Mouse (Mus musculus): ENCODE data around the gene Nr2f1. TPM values are rescaled to one million over a fixed set of nuclear protein-coding genes. Genes with fewer than 3 reads are reported as not detected.

The Nr2f1 gene
- total RNA-seq, 2 experiments from 2014 or later = 0.64 to 0.83 TPM

- DNase-seq (ENCODE audit: low spot score) = no peak
These were observed 850 bp upstream of the Nr2f1 start for GRCm38 (mm10) chr13:78200407-78200806.

- no peak for DNase-seq (ENCODE audit: low spot score)
These were observed 501 bp downstream of the Nr2f1 start for GRCm38 (mm10) chr13:78198871-78199641.

GRCm38 (mm10) chr13:78198391-78198870, 1.1 kb downstream of the Nr2f1 start:
- no peak for DNase-seq (ENCODE audit: low spot score)

GRCm38 (mm10) chr13:78197819-78198390, 1.7 kb downstream of the Nr2f1 start:
- DNase-seq (ENCODE audit: low spot score) = no peak

- DNase-seq (ENCODE audit: low spot score) = no peak
These were observed 2.2 kb downstream of the Nr2f1 start for GRCm38 (mm10) chr13:78197286-78197818.

- DNase-seq (ENCODE audit: low spot score) = no peak
These were observed 3.2 kb downstream of the Nr2f1 start for GRCm38 (mm10) chr13:78196236-78196796.

GRCm38 (mm10) chr13:78195601-78196115, 3.9 kb downstream of the Nr2f1 start:
- no peak for DNase-seq (ENCODE audit: low spot score)

GRCm38 (mm10) chr13:78194850-78195600, 4.5 kb downstream of the Nr2f1 start:
- no peak for DNase-seq (ENCODE audit: low spot score)

GRCm38 (mm10) chr13:78194135-78194849, 5.3 kb downstream of the Nr2f1 start:
- no peak for DNase-seq (ENCODE audit: low spot score)

- no peak for DNase-seq (ENCODE audit: low spot score)
These were observed 6.3 kb downstream of the Nr2f1 start for GRCm38 (mm10) chr13:78193211-78193610.

- no peak for DNase-seq (ENCODE audit: low spot score)
These were observed 10.0 kb downstream of the Nr2f1 start for GRCm38 (mm10) chr13:78189586-78189985.

GRCm38 (mm10) chr13:78187833-78188232, 11.7 kb downstream of the Nr2f1 start:
- DNase-seq (ENCODE audit: low spot score) = no peak

- DNase-seq (ENCODE audit: low spot score) = no peak
These were observed 13.1 kb downstream of the Nr2f1 start for GRCm38 (mm10) chr13:78186340-78186946.

GRCm38 (mm10) chr13:78184786-78185466, 14.6 kb downstream of the Nr2f1 start:
- DNase-seq (ENCODE audit: low spot score) = no peak

GRCm38 (mm10) chr13:78183986-78184385, 15.6 kb downstream of the Nr2f1 start:
- no peak for DNase-seq (ENCODE audit: low spot score)

GRCm38 (mm10) chr13:78183004-78183403, 16.6 kb downstream of the Nr2f1 start:
- DNase-seq (ENCODE audit: low spot score) = no peak

- no peak for DNase-seq (ENCODE audit: low spot score)
These were observed 17.5 kb downstream of the Nr2f1 start for GRCm38 (mm10) chr13:78181930-78182558.

- DNase-seq (ENCODE audit: low spot score) = no peak
These were observed 18.3 kb downstream of the Nr2f1 start for GRCm38 (mm10) chr13:78181071-78181929.

Measured in gastrocnemius, adult 18-20 months (tissue).